Mouse (Mus musculus) stomach, embryonic 16.5 days (tissue): ENCODE results near the gene Zfp950. TPM values are rescaled to one million over a fixed set of nuclear protein-coding genes. Genes with fewer than 3 reads are reported as not detected.

Experiments
- ATAC-seq: fragments of 200-750 bp; cut with Nextera tagmentation; 2 replicates; pipeline ENCODE4 v1.8.0; 2017; ENCODE audit warnings: moderate number of reproducible peaks, moderate TSS enrichment; ENCODE audit not compliant: insufficient read depth, low FRiP score
- H3K27ac ChIP-seq: fragments of 300-500 bp; sonication (generic); 2 replicates; pipeline ENCODE4 v1.5.1; 2014; ENCODE audit warnings: low read length
- H3K27me3 ChIP-seq: fragments of 300-500 bp; sonication (generic); 2 replicates; pipeline ENCODE4 v1.6.1; 2014; ENCODE audit warnings: low read length, control low read depth, mixed read lengths; ENCODE audit not compliant: control insufficient read depth, insufficient read depth
- H3K36me3 ChIP-seq: fragments of 300-500 bp; sonication (generic); 2 replicates; pipeline ENCODE4 v1.6.1; 2014; ENCODE audit warnings: low read length; ENCODE audit not compliant: control insufficient read depth, insufficient read depth
- H3K4me1 ChIP-seq: fragments of 300-500 bp; sonication (generic); 2 replicates; pipeline ENCODE4 v1.6.1; 2014; ENCODE audit warnings: low read length, control low read depth, mixed read lengths; ENCODE audit not compliant: control insufficient read depth, insufficient read depth
- H3K4me2 ChIP-seq: fragments of 300-500 bp; sonication (generic); 2 replicates; pipeline ENCODE4 v1.6.1; 2014; ENCODE audit warnings: low read depth, low read length, mixed read lengths
- H3K4me3 ChIP-seq: fragments of 300-500 bp; sonication (generic); replicated peaks from 2 replicates; pipeline ENCODE4 v1.5.1; 2014; ENCODE audit warnings: mild to moderate bottlenecking, low read length
- H3K9ac ChIP-seq: fragments of 300-500 bp; sonication (generic); 2 replicates; pipeline ENCODE4 v1.6.1; 2014; ENCODE audit warnings: low read length
- H3K9me3 ChIP-seq: fragments of 300-500 bp; sonication (generic); replicated peaks from 2 replicates; pipeline ENCODE4 v1.6.1; 2016; ENCODE audit warnings: low read length, control low read depth; ENCODE audit not compliant: control insufficient read depth
- WGBS: fragments of 180-500 bp; shearing (Covaris S2); extraction: QIAGEN DNeasy Blood & Tissue Kit; methylation state at CpG from one replicate; pipeline ENCODE4 v1.1.7; 2014; 5-methylcytosine and 5-hydroxymethylcytosine counted together
- polyA plus RNA-seq: library from polyadenylated mRNA; unstranded; fragments of >200 nt; fragmentation: Nextera tagmentation; extraction: Ambion mirVana; gene quantifications from 2 replicates; pipeline ENCODE4 v1.2.1, GENCODE M21; 2015

The Zfp950 gene
- polyA plus RNA-seq, 1 experiment from 2014 or later = 40.7 TPM

DNA sequence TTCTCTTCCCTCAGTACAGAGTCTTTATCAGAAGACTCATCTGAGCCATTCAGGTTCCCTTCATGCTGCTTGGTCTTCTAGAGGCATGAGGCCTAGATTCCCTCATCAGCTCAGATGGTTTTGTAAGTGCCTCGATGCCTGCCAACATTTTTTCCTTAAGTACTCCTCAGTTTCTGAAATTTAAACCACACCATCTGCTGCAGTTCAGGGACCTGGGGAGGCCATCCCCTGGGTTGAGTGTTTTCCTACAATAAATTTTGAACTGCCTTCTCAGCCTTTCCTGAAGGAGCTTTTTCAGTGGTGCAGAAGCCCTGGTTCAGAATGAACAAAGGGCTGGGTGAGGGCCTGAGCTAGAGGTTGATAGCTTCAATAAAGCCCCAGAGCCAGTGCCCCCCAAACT lies 91.2 kb downstream of the Zfp950 start:
- ATAC-seq = no peak
- Histone ChIP-seq H3K27ac (no peak overlapping the region), H3K4me2 (no peak overlapping the region)

DNA sequence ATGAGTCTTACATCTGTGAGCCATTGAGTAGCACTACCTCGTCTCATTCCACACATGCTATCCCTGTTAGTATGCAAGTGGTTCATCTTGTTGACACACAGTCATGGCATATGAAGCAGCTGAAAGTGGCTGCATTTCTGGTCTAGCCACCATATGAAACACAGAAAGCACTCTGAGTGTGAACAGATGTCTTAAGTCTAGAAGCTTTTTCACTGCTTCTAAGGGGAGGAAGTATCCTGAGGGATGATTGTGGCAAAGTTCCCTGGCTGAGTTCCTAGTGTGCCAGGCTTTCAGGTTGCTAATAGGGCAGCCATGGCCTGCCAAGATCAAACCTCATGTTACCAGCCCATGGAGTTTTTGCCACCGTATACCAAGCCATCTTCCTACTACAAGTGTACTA lies 92.0 kb downstream of the Zfp950 start:
- no peak overlapping the region for H3K4me2 ChIP-seq
- WGBS = 75% methylated on average over 2 of the region's 2 CpGs
- H3K4me3 ChIP-seq = no peak overlapping the region
- no peak for ATAC-seq
- no peak overlapping the region for H3K9ac ChIP-seq
- no peak overlapping the region for H3K27ac ChIP-seq
- H3K36me3 ChIP-seq = no peaks in the 10 kb centered on the region
- H3K27me3 ChIP-seq = no peaks in the 10 kb centered on the region
- H3K4me1 ChIP-seq = no peaks in the 10 kb centered on the region
- H3K9me3 ChIP-seq = peaks cover 1% of the 10 kb centered on the region; the same call in 1 of the 2 replicates

More for the DNA sequence above, 91.2 kb downstream of the Zfp950 start:
- 50% methylated on average over 1 of the region's 1 CpGs for WGBS
- H3K27me3 ChIP-seq = no peaks in the 10 kb centered on the region
- no peak overlapping the region for H3K9ac ChIP-seq
- H3K4me1 ChIP-seq = no peaks in the 10 kb centered on the region
- H3K4me3 ChIP-seq = no peak overlapping the region
- peaks cover 5% of the 10 kb centered on the region; the same call in 1 of the 2 replicates for H3K9me3 ChIP-seq
- H3K36me3 ChIP-seq = no peaks in the 10 kb centered on the region

DNA sequence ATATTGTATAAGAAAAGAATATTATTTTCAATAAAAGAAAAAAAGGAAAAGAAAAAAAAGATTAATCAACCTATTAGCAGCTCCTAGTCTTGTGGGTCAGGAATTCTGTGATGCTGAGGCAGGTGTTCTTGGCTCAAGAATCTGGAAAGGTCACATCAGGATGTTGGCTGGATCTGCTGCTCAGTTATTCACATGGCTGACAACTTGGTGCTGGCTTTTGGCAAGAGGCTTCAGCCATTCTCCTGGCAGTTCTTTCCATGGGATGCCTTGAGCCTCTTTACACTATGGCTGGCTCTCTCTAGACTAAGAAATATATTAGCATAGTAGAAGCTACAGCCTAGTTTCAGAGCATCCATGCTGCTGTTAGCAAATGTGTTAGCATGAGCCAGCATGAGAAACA lies 101.5 kb downstream of the Zfp950 start:
- Histone ChIP-seq H3K9me3 (no peaks in the 10 kb centered on the region), H3K27me3 (no peaks in the 10 kb centered on the region), H3K4me1 (no peaks in the 10 kb centered on the region), H3K4me3 (no peak overlapping the region), H3K27ac (no peak overlapping the region), H3K9ac (no peak overlapping the region), H3K36me3 (no peaks in the 10 kb centered on the region), H3K4me2 (no peak overlapping the region)
- no peak for ATAC-seq

DNA sequence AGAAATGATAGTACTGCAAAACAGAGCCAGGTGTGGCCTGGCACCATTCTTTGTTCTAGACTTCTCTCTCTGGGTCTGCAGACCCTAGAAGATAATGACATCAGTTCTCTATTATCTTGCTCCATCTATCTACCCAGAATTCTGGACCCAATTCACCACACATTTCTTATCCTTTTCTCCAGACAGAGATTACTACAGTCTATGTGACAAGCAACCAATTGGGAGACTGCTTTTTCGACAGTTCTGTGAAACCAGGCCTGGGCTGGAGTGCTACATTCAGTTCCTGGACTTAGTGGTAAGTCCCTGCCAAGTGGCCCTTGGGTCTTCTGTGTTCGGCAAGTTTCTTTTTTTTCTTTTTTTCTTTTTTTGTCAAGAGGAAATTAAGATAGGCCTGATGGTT lies 109.1 kb downstream of the Zfp950 start:
- Histone ChIP-seq H3K27me3 (no peaks in the 10 kb centered on the region), H3K9me3 (no peaks in the 10 kb centered on the region), H3K4me2 (no peak overlapping the region), H3K27ac (no peak overlapping the region), H3K4me1 (no peaks in the 10 kb centered on the region), H3K9ac (no peak overlapping the region), H3K36me3 (no peaks in the 10 kb centered on the region), H3K4me3 (no peak overlapping the region)
- ATAC-seq = no peak
- 83% methylated on average over 2 of the region's 2 CpGs for WGBS

DNA sequence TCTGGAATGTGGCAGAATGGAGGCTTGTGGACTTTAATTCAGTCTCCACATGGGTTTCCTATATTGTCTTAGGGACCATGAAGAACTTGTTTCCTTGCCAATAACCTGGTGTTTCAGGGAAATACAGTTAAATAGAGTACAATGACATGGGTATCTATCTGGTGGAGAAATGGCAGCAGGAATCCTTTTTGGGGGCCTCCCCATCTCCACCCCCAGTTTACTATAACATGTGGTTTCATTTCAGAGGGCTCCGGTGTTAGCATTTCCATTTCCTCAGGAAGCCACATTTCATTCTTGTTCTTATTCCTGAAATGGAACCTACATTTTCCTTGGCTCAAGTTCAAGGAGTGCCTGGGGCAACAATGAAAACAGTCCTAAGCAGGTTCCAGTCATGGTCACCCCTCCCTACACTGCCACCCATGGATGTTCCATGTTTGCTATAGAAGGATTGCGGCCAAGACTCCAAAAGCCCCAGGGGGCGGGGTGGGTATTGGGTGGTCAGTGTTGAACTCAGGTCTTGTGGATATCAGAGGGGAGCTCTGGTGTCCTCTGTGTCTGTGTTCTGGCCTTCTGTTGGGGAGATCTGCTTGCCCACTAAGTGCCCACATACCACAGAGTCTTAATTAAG lies 118.6 kb downstream of the Zfp950 start:
- H3K9me3 ChIP-seq = no peaks in the 10 kb centered on the region
- H3K4me2 ChIP-seq = no peak overlapping the region
- H3K4me3 ChIP-seq = no peak overlapping the region
- peaks cover 13% of the 10 kb centered on the region for H3K4me1 ChIP-seq
- ATAC-seq = no peak
- peak overlapping the region; percentile 37; the same call in 1 of the 2 replicates for H3K27ac ChIP-seq
- no peaks in the 10 kb centered on the region for H3K36me3 ChIP-seq
- no peaks in the 10 kb centered on the region for H3K27me3 ChIP-seq
- WGBS = 74% methylated on average over 3 of the region's 3 CpGs
- H3K9ac ChIP-seq = no peak overlapping the region

DNA sequence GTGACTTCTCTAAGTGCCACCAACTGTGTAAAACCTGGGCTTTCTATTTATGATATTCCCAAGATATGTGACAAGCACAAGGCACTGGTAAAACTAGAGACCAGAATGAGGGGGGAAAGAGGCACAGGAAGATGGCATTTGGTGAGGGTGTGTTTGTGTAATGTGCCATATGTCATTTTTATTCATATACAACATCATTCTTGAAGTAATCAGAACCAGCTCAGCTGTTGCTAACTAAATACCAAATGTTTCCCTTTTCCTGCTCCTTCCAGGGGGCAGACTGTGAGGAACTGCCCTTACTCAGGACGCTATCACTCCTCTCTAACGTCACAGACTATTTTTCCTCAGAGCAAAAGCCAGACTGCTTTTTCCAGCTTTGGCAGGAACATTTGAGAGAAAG lies 119.1 kb downstream of the Zfp950 start:
- no peaks in the 10 kb centered on the region for H3K27me3 ChIP-seq
- WGBS = 37% methylated on average over 2 of the region's 2 CpGs
- peaks cover 13% of the 10 kb centered on the region for H3K4me1 ChIP-seq
- ATAC-seq = no peak
- H3K4me3 ChIP-seq = no peak overlapping the region
- no peak overlapping the region for H3K9ac ChIP-seq
- H3K9me3 ChIP-seq = no peaks in the 10 kb centered on the region
- peak overlapping the region; percentile 37; the same call in 1 of the 2 replicates for H3K27ac ChIP-seq
- no peak overlapping the region for H3K4me2 ChIP-seq
- no peaks in the 10 kb centered on the region for H3K36me3 ChIP-seq

DNA sequence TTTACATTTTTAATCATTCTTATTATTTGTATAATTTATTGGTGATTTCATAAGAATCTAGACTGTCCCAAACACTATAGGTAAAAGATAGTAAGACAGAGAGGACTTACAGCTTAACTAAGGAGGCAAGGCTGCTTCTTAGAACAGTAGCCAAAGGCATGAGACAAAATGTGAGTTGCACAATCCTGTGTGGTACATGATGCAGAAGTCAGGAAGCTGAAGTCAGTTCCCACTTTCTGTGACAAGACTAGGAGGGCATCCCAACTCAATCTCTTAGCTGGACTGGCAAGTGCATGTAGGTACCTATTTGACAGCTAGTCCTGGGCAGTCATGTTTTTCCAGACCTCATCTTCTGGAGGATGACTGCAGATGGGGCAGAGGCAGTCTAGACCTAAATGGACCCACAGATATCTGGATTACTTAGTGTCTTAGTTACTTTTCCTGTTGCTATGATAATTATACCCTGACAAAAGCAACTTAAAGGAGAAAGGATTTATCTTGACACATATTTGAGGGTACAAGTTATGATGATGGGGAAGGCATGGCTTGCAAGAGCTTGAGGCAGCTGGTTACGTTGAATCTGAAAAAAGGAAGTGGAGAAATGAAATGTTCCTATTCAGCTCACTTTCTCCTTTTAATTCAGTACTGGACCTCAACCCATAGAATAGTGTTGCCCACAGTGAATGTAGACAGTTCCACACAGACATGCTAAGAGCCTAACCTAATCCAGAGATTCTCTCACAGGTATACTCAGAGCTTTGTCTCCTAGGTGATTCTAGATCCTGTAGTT lies 123.0 kb downstream of the Zfp950 start:
- Histone ChIP-seq H3K9ac (no peak overlapping the region), H3K27ac (no peak overlapping the region), H3K27me3 (no peaks in the 10 kb centered on the region), H3K36me3 (no peaks in the 10 kb centered on the region), H3K9me3 (no peaks in the 10 kb centered on the region), H3K4me2 (no peak overlapping the region), H3K4me1 (peaks cover 13% of the 10 kb centered on the region), H3K4me3 (no peak overlapping the region)
- no peak for ATAC-seq
- 77% methylated on average over 1 of the region's 1 CpGs for WGBS

DNA sequence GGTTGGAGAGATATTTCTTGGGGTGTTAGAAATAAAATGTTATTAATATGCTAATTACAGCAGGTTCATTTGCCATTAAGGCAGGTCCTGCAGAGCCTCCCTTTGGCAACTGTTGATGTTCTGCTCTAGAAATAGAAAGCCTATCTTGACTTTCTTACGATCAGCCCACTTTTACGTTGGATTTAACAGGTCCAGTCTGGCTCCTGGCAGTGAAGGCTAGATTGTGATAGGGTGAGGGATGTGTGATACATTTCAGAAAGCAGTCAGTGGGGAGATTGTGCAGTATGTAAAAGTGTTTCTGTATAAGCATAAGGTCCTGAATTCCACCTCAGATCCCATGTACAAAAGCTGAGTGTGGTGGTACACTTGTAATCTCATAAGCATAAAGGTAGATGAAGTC lies 131.4 kb downstream of the Zfp950 start:
- WGBS = 79% methylated on average over 2 of the region's 2 CpGs
- Histone ChIP-seq H3K36me3 (no peaks in the 10 kb centered on the region), H3K4me2 (no peak overlapping the region), H3K27me3 (no peaks in the 10 kb centered on the region), H3K9ac (no peak overlapping the region), H3K9me3 (no peaks in the 10 kb centered on the region), H3K4me1 (no peaks in the 10 kb centered on the region), H3K27ac (no peak overlapping the region), H3K4me3 (no peak overlapping the region)
- ATAC-seq = no peak
